Mouse (Mus musculus) left cerebral cortex, postnatal 10 days (tissue): Measurements from ENCODE around the gene Stpg2. TPM values are rescaled to one million over a fixed set of nuclear protein-coding genes. Genes with fewer than 3 reads are reported as not detected.
"Not testable (repeated sequence)": the region's sequence is repeated elsewhere in the genome, so short reads cannot be mapped to it uniquely, and the experiment has no call there.

ENCODE experiments used
- DNase-seq, 2 experiments: peaks; one replicate each; pipeline ENCODE4 v3.0.0; 2021 to 2022; ENCODE audit warnings: low spot score in 2 of 2, mixed read lengths in 1 of 2; ENCODE audit errors: extremely low spot score in 1 of 2
- intact Hi-C: fragments of 180-260 bp; cut with DNase I; formaldehyde crosslinking; loops from one replicate; pipeline ENCODE4 v1.15.1; 2025
- total RNA-seq, 2 experiments: library from RNA; stranded (reverse); gene quantifications; 2 replicates each; pipeline ENCODE4 v1.2.3; 2021

The Stpg2 gene
- total RNA-seq, 2 experiments from 2014 or later: 0.16 TPM; not detected in 1

GRCm38 (mm10) chr3:139676723-139677122 is 471.2 kb downstream of the Stpg2 start:
- DNase-seq: no peak
- intact Hi-C loops: no loop called here

- not testable (repeated sequence) for DNase-seq
Measured at GRCm38 (mm10) chr3:139704238-139704637, 498.7 kb downstream of the Stpg2 start.

GRCm38 (mm10) chr3:139707396-139707795 is 501.9 kb downstream of the Stpg2 start:
- DNase-seq, intact Hi-C loops: not testable (repeated sequence)

More at GRCm38 (mm10) chr3:139704238-139704637, 498.7 kb downstream of the Stpg2 start:
- intact Hi-C loops: not testable (repeated sequence)

GRCm38 (mm10) chr3:139709794-139710193 is 504.3 kb downstream of the Stpg2 start:
- no peak for DNase-seq
- intact Hi-C loops: no loop called here

- DNase-seq: no peak
- intact Hi-C loops: no loop called here
Measured at GRCm38 (mm10) chr3:139728751-139729150, 523.3 kb downstream of the Stpg2 start.

- intact Hi-C loops: no loop called here
- no peak for DNase-seq
Measured at GRCm38 (mm10) chr3:139729248-139729647, 523.8 kb downstream of the Stpg2 start.

- intact Hi-C loops: no loop called here
- no peak for DNase-seq
Measured at GRCm38 (mm10) chr3:139733156-139733555, 527.7 kb downstream of the Stpg2 start.

- DNase-seq: no peak
- intact Hi-C loops: no loop called here
Measured at GRCm38 (mm10) chr3:139739388-139739787, 533.9 kb downstream of the Stpg2 start.

Other genes with a start within 250 kb of the Stpg2 start
- 100 to 1,000 TPM; 270 to 280 TPM for gene Rap1gds1, start 130.5 kb upstream of the Stpg2 start, total RNA-seq